Mouse (Mus musculus) erythroblast, embryonic 14.5 days (primary cell): Measurements from ENCODE around the gene Gm45337. TPM values are rescaled to one million over a fixed set of nuclear protein-coding genes. Genes with fewer than 3 reads are reported as not detected.
"Not testable (repeated sequence)": the region's sequence is repeated elsewhere in the genome, so short reads cannot be mapped to it uniquely, and the experiment has no call there.

ENCODE experiments used
- H3K27me3 ChIP-seq: 2 replicates; pipeline ENCODE4 v1.6.1; 2012; ENCODE audit warnings: inconsistent platforms; ENCODE audit not compliant: control insufficient read depth
- H3K36me3 ChIP-seq: 2 replicates; pipeline ENCODE4 v1.6.1; 2012; ENCODE audit warnings: mild to moderate bottlenecking, inconsistent platforms; ENCODE audit not compliant: control insufficient read depth
- H3K4me1 ChIP-seq: 2 replicates; pipeline ENCODE4 v1.6.1; 2012; ENCODE audit warnings: inconsistent platforms; ENCODE audit not compliant: control insufficient read depth
- H3K4me3 ChIP-seq: replicated peaks from 2 replicates; pipeline ENCODE3; 2012; ENCODE audit warnings: moderate library complexity, mild to moderate bottlenecking, inconsistent platforms
- H3K9me3 ChIP-seq: 2 replicates; pipeline ENCODE4 v1.6.1; 2012; ENCODE audit warnings: low read length, inconsistent platforms, mixed read lengths; ENCODE audit not compliant: control insufficient read depth
- GATA1 ChIP-seq: IDR thresholded peaks from 2 replicates; pipeline ENCODE4 v1.6.1; 2012; ENCODE audit warnings: low read length, inconsistent platforms, mixed read lengths
- TAL1 ChIP-seq: IDR thresholded peaks from 3 replicates; pipeline ENCODE4 v1.6.1; 2012; ENCODE audit warnings: low read length, inconsistent platforms, mixed read lengths
- polyA plus RNA-seq: library from polyadenylated mRNA; stranded (reverse); fragments of >175 nt; gene quantifications from 2 replicates; pipeline ENCODE4 v1.2.3, GENCODE M21; 2012

The Gm45337 gene
- polyA plus RNA-seq = not detected in 2 replicates

DNA sequence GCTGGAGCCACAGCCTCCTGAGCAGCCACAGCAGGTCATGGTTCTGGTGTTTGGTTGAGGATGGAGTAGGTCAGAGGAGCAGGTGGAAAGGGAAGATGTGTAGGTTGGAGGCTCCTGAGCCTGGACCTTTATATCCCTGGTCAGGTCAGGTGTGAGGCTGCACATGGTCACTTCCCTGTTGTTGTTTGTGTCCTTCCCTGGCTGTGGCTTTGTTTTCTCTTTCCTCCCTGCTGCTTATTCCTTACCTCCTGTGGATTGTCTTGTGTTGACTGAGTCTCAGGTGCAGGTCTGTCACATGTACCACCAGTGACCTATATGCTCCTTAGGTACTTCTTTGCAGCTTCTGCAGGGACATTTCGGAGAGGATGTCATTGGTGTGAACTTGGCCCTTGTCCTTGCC, at the start of gene Gm45337:
TSS of gene Gm45337 (minus strand) at position 101 of the 400 bp plus-strand sequence.
- Histone ChIP-seq H3K36me3 (no peaks in the 10 kb centered on the region), H3K27me3 (no peaks in the 10 kb centered on the region), H3K4me1 (no peaks in the 10 kb centered on the region), H3K9me3 (no peaks in the 10 kb centered on the region), H3K4me3 (no peak within 1 kb of the TSS)
- TF ChIP-seq TAL1 (no peak), GATA1 (no peak)

GRCm38 (mm10) chr7:142190289-142190688, 45.9 kb upstream of the Gm45337 start, which contains the start of gene Gm10153:
TSS of gene Gm10153 (minus strand) at chr7:142190389.
- H3K9me3 ChIP-seq = no peaks in the 10 kb centered on the region
- no peak for TF ChIP-seq TAL1
- no peak for TF ChIP-seq GATA1
- no peaks in the 10 kb centered on the region for H3K36me3 ChIP-seq
- no peaks in the 10 kb centered on the region for H3K4me1 ChIP-seq
- no peak within 1 kb of the TSS for H3K4me3 ChIP-seq
- H3K27me3 ChIP-seq = no peaks in the 10 kb centered on the region

DNA sequence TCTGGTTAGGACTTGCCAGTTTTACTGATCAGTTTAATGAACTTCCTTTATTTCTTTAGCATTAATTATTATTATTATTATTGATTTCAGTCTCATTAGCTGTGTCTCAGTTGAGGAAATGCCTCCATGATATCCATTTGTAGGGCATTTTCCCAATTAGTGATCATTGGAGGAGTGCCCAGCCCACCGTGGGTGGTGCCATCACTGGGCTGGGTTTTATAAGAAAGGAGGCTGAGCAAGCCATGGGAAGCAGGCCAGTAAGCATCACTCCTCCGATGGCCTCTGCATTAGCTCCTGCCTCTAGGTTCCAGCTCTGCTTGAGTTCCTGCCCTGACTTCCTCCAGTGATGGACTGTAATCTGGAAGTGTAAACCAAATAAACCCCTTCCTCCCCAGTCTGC, 43.7 kb upstream of the Gm45337 start:
- Histone ChIP-seq H3K9me3 (no peaks in the 10 kb centered on the region), H3K4me1 (no peaks in the 10 kb centered on the region), H3K4me3 (no peak overlapping the region), H3K36me3 (no peaks in the 10 kb centered on the region), H3K27me3 (no peaks in the 10 kb centered on the region)
- TF ChIP-seq GATA1 (no peak), TAL1 (no peak)

GRCm38 (mm10) chr7:142181021-142181420, 36.6 kb upstream of the Gm45337 start:
- H3K36me3 ChIP-seq = no peaks in the 10 kb centered on the region

GRCm38 (mm10) chr7:142178685-142179084, 34.3 kb upstream of the Gm45337 start:
- TF ChIP-seq TAL1 = no peak

More at GRCm38 (mm10) chr7:142181021-142181420, 36.6 kb upstream of the Gm45337 start:
- Histone ChIP-seq H3K27me3 (no peaks in the 10 kb centered on the region), H3K4me3 (no peak overlapping the region), H3K4me1 (no peaks in the 10 kb centered on the region), H3K9me3 (no peaks in the 10 kb centered on the region)
- TF ChIP-seq GATA1 (no peak), TAL1 (no peak)

GRCm38 (mm10) chr7:142175905-142176304, 31.5 kb upstream of the Gm45337 start, which contains the start of gene Krtap5-2:
TSS of gene Krtap5-2 (minus strand) at chr7:142176005.
- not testable (repeated sequence) for H3K27me3 ChIP-seq, H3K9me3 ChIP-seq, H3K4me3 ChIP-seq, H3K4me1 ChIP-seq, H3K36me3 ChIP-seq

More at GRCm38 (mm10) chr7:142178685-142179084, 34.3 kb upstream of the Gm45337 start:
- no peak overlapping the region for H3K4me3 ChIP-seq
- no peaks in the 10 kb centered on the region for H3K4me1 ChIP-seq
- H3K27me3 ChIP-seq = no peaks in the 10 kb centered on the region
- H3K36me3 ChIP-seq = no peaks in the 10 kb centered on the region
- no peaks in the 10 kb centered on the region for H3K9me3 ChIP-seq

GRCm38 (mm10) chr7:142169836-142170235, 25.4 kb upstream of the Gm45337 start:
- H3K4me3 ChIP-seq = no peak overlapping the region
- no peaks in the 10 kb centered on the region for H3K4me1 ChIP-seq
- no peaks in the 10 kb centered on the region for H3K27me3 ChIP-seq
- H3K9me3 ChIP-seq = no peaks in the 10 kb centered on the region
- TF ChIP-seq TAL1 (no peak), GATA1 (no peak)
- H3K36me3 ChIP-seq = no peaks in the 10 kb centered on the region

DNA sequence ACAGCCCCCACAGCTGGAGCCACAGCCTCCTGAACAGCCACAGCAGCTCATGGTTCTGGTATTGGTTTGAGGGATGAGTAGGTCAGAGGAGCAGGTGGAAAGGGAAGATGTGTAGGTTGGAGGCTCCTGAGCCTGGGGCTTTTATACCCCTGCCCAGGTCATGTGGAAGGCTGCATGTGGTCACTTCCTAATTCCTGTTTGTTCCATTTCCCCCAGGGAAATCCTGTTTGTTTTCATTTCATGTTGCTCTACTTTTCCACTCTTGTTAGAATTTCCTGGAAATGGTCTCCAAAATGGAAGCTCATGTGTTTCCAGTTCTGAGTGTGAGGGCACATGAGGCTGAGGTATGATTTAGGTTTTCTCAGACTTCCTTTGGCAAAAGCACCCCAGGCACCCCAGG, 21.2 kb upstream of the Gm45337 start, which contains the start of gene Gm4553:
TSS of gene Gm4553 (minus strand) at position 101 of the 400 bp plus-strand sequence.
- not testable (repeated sequence) for H3K9me3 ChIP-seq, H3K4me3 ChIP-seq, H3K27me3 ChIP-seq, H3K36me3 ChIP-seq, H3K4me1 ChIP-seq

GRCm38 (mm10) chr7:142159366-142159765, 15.0 kb upstream of the Gm45337 start:
- Histone ChIP-seq H3K4me3 (no peak overlapping the region), H3K4me1 (no peaks in the 10 kb centered on the region), H3K36me3 (no peaks in the 10 kb centered on the region), H3K9me3 (no peaks in the 10 kb centered on the region), H3K27me3 (no peaks in the 10 kb centered on the region)
- no peak for TF ChIP-seq GATA1
- TF ChIP-seq TAL1 = no peak

- H3K4me3 ChIP-seq, H3K9me3 ChIP-seq, H3K36me3 ChIP-seq, H3K27me3 ChIP-seq, H3K4me1 ChIP-seq: not testable (repeated sequence)
Measured at GRCm38 (mm10) chr7:142157013-142157412, 12.6 kb upstream of the Gm45337 start, which contains the start of gene Gm29735. TSS of gene Gm29735 (minus strand) at chr7:142157113.
